Mouse (Mus musculus) cerebral cortex, adult 2 months (tissue): ENCODE measurements around the gene Birc2.

Experiments
- WGBS: fragments of 180-500 bp; shearing (Covaris S2); methylation state at CpG from one replicate; pipeline ENCODE4 v1.1.7; 2018; 5-methylcytosine and 5-hydroxymethylcytosine counted together

The Birc2 gene

DNA sequence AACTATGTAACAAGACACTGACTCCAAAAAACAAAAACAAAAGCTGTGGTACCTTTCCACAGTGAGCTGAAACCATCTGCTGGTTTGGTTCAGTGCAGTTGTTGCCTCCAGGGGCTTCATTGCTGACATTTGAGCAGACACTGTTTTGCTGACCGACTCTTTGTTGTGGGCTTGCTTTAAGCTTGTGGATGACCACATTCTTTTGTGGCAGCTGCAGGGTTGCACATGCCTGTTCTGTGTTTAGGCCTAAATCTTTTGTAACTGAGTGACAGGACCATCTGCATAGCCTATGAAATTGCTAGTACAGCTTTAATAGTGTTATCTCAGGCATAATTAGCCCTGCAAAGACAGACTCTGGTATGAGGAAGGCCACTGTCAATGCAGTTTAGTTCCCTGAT is 52.2 kb downstream of the Birc2 start:
- WGBS = 65% methylated on average over 1 of the region's 1 CpGs

GRCm38 (mm10) chr9:7783823-7784614 is 52.8 kb downstream of the Birc2 start:
- 79% methylated on average over 15 of the region's 15 CpGs for WGBS

DNA sequence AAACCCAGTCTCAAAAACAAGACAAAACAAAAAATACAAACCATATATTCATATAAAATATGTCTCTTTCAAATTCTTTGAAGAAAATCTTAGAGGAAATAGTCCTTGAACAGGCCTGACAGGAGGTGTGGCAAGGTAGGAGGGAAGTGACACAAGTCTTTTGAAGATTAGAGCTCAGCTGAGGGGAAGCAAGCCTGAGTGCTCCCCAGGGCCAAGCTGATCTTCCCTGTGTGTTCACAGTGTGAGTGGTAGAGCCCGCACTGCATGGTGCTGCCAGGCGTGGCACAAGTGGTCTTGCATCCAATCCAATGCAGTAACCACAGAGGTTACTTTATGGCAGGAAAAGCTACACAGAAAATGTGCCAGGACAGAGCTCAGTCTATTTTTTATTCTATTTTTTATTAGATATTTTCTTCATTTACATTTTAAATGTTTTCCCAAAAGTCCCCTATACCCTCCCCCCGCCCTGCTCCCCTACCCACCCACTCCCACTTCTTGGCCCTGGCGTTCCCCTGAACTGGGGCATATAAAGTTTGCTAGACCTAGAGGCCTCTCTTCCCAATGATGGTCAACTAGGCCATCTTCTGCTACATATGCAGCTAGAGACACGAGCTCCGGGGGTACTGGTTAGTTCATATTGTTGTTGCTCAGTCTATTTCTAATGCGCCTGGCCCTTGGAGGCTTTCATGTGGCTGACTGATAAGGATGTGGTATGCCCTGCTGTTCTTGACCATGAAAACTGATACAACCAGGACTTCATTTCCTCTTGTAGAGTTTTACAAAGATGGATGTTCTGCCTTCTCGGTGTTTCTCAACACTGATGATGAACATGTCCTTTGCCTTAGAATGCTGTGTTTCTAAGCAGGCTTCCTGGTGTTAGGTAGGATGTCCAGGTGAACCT is 56.4 kb downstream of the Birc2 start:
- 95% methylated on average over 8 of the region's 8 CpGs for WGBS

DNA sequence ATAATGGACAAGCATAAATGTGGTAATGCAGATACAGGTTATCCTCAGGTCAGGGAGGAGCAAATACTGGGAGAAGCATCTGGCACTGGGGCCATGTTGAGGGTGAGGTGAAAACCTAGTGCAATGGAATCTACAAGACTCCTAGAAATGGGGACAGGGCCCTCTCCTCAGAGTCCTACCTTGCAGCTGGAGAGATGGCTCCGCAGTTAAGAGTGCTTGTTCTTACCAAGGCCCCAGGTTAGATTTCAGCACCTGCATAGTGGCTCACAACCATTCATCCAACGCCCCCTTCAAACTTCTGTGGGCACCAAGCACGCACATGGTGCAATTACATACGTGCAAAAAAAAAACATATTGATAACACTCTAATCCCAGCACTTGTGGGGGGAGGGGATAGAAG is 57.1 kb downstream of the Birc2 start:
- 96% methylated on average over 4 of the region's 4 CpGs for WGBS

DNA sequence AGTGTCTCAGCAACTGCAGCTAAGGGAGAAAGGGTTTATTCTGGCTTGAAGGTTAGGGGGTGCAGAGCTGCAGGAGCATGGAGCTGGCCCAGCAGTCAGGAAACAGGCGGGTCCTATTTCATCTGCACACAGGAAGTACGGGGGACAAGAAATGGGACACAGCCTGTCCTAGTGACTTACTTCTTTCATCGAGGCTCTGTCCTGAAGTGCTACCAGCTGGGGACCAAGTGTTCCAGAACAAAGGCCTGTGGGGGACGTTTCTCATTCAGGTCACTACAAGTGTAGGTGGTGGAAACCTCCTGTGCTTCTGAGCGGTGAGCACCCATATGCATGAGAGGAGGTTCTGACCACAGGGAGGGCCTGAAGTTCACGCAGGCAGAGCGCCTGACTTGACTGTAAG is 58.1 kb downstream of the Birc2 start:
- WGBS = 77% methylated on average over 7 of the region's 7 CpGs

DNA sequence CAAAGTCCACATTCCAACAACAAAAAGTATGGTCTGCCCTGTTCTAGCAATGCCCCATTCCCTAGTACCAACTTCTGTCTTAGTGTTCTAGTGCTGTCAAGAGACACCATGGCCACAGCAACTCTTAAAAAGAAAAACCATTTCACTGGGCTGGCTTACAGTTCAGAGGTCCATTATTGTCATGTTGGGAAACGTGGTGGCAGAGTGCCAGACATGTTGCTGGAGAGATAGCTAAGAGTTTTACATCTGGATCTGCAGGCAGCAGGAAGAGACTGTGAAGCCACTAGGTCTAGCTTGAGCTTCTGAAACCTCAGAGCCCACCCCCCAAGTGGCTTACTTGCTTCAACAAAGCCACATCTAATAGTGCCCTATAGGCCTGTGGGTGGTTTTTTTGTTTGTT is 59.2 kb downstream of the Birc2 start:
- WGBS = 79% methylated on average over 1 of the region's 1 CpGs

GRCm38 (mm10) chr9:7776940-7777339 is 59.9 kb downstream of the Birc2 start:
- 94% methylated on average over 1 of the region's 1 CpGs for WGBS

GRCm38 (mm10) chr9:7775986-7776385 is 60.9 kb downstream of the Birc2 start:
- WGBS = 79% methylated on average over 3 of the region's 3 CpGs

DNA sequence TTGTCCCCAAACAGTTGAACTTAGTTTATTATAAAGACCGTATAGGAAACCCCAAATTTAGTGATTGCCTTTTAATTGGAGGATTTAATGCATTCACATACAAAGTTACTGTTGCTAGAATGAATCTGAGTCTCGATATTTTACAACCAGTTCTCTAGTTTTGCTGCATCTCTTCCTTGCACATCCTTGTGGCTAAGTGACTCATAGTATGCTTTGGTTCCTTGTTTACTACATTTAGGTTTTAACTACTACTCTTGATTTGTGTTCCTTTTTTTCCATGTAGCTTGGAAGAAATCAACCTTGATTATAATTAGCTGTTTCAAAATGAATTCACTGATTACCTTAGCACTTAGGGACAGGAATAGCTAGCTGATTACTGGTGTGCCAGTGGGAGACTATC is 61.9 kb downstream of the Birc2 start:
- WGBS = 84% methylated on average over 2 of the region's 2 CpGs

GRCm38 (mm10) chr9:7774538-7774937 is 62.3 kb downstream of the Birc2 start:
- WGBS = 65% methylated on average over 10 of the region's 10 CpGs

DNA sequence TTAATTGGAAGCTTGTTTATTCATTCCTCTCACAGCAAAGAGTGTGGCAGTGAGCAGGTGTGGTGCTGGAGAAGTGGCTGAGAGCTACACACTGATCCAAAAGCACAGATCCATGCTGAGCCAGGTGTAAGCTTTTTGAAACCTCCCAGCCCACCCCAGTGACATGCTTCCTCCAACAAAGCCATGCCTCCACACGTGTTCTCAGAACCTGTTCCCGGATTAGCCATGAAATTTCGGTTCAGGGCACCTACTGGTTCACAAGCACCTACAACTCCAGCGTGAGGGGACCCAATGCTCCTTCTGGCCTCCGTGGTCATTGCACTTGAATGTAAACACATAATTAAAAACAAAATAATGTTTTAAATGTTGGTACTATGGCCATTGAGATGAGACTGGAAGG is 63.2 kb downstream of the Birc2 start:
- WGBS = 91% methylated on average over 5 of the region's 5 CpGs

DNA sequence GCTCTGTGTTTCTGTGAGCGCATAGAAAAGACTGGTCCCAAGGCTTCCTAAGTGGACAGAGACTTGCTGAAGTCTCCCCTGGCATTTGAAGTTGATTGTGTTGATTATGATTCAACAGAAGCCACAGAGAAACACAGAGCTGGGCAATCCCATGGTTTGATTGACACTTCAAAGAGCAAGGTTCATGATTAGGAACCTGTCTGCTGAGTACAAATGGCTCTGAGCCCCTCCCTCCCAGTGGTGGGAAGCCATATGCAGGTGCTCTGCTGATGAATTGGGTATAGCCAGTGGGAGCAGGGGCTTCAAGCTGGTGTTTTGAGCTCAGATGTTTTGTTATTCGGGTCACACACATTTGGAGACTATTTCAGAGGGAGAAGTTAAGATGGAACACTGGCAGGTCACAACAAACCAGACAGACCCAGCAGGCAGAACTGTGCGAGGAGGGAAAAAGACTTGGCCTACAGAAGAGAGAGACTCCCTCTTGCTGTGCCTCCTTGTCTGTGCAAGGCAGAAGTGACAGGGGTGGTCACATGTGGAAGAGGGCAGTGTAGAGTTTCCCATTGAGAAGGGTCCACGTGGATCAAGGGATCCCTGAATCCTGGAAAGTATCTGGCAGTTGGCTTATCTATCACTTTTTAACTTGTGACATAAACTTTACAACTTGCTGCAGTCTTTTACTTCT is 64.0 kb downstream of the Birc2 start:
- WGBS = 81% methylated on average over 4 of the region's 4 CpGs

DNA sequence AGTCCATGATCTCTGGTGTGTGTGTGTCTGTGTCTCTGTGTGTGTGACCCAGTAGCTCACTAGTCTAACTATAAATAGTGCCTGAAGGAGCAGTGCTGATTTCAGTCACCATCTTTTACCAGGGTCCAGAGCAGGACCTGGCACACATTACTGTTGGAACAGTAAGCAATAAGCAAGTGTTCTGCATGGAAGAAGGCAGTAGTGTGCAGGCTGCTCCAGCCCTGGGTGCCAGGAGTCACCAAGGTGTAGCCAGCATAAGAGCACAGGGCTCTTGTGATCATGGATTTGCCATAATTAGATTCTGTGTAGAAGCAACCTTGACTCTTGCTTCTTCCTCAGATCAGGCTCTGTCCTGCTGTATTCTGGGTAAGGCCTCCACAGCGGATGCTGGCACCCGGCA is 64.5 kb downstream of the Birc2 start:
- 90% methylated on average over 2 of the region's 2 CpGs for WGBS

DNA sequence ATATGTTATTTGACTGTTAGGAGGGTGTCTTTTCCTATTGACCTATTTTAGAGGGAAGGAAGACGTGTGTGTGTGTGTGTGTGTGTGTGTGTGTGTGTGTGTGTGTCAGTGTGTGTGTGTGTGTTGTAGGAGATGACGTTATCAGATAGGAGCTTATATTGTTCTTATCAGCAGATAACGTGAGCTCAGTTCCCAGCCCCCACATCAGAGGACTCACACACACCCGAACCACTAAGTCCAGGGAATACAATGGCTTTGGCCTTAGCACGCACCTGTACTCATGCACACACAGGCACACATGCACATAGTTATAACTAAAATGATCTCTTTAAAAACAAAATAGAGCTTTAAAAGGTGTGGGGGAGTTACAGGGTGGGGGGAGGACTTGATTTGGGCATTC is 67.4 kb downstream of the Birc2 start:
- WGBS = 76% methylated on average over 5 of the region's 5 CpGs

DNA sequence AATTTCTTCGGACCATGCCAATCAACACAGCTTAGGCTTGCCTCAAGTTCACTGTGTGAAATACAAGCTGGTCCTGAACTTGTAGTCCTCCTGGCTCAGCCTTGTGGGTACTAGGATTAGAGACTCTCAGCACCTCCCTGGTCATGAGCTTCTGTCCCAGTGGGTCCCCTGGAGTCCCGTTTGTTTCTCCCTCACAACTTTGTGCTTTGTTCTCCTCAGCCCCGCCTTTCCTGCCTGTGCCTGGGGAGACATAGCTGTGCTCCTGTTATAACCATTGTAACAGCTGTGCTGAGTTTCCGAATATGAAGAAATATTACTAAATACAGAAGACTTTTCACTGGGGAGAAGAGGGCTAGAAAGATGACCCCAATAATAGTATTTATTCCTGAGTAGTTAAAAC is 67.8 kb downstream of the Birc2 start:
- 64% methylated on average over 4 of the region's 4 CpGs for WGBS
